Mouse (Mus musculus) heart, adult 2 months (tissue): ENCODE data around the gene Nisch.

Experiments
- CTCF ChIP-seq: fragments of 200-600 bp; IDR thresholded peaks from 2 replicates; pipeline ENCODE4 v1.8.1; 2022; ENCODE audit warnings: antibody characterized with exemption, mild to moderate bottlenecking, moderate library complexity
- EP300 ChIP-seq: fragments of 200-500 bp; IDR thresholded peaks from 2 replicates; pipeline ENCODE4 v1.6.1; 2011; ENCODE audit warnings: low read depth, low read length, control low read depth; ENCODE audit not compliant: insufficient read depth
- POLR2A ChIP-seq: fragments of 200-500 bp; IDR thresholded peaks from 2 replicates; pipeline ENCODE4 v1.6.1; 2011; ENCODE audit warnings: mild to moderate bottlenecking, low read depth, low read length, control low read depth; ENCODE audit not compliant: insufficient read depth

- TF ChIP-seq CTCF (no peak), EP300 (no peak), POLR2A (no peak)
These were observed 44.2 kb upstream of the Nisch start for GRCm38 (mm10) chr14:31260932-31261331.
